Mouse (Mus musculus) T-helper 1 cell (primary cell): Measurements from ENCODE around the gene Ass1.

Experiments
- in situ Hi-C: fragments of 300-600 bp; cut with MboI, MseI; formaldehyde crosslinking; loops from one replicate; pipeline ENCODE4 v1.15.1; 2025; ENCODE audit warnings: high pct_unique_total_duplicates

The Ass1 gene

DNA sequence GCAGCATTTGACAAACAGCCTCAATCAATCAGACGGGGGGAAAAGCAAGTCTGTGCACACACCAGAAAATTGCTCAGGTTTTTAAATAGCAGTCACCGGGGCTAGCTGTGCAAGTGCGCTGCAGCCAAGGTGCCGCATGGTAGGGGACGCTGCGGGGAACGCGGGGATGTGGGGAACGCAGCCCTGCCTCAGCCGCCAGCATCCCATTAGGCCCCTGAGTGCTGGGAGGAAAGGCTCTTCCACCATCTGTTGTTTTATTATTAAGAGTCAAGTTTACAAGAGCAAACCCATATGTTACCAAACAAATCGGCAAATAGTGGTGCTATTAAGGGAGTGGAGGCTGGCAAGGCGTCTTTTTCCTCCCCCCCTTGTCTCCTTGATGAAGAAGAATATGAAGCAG, 19.2 kb downstream of the Ass1 start:
- in situ Hi-C loops, result loop anchor here (10.0 kb wide), 1 partner anchor 196 kb away; the partner anchor contains the start of gene Abl1

- in situ Hi-C loops, result no loop called here
Observed at GRCm38 (mm10) chr2:31490556-31490955, 20.5 kb downstream of the Ass1 start.

GRCm38 (mm10) chr2:31492308-31492707, 22.3 kb downstream of the Ass1 start:
- in situ Hi-C loops, result no loop called here

GRCm38 (mm10) chr2:31493243-31493642, 23.2 kb downstream of the Ass1 start:
- in situ Hi-C loops, result no loop called here

DNA sequence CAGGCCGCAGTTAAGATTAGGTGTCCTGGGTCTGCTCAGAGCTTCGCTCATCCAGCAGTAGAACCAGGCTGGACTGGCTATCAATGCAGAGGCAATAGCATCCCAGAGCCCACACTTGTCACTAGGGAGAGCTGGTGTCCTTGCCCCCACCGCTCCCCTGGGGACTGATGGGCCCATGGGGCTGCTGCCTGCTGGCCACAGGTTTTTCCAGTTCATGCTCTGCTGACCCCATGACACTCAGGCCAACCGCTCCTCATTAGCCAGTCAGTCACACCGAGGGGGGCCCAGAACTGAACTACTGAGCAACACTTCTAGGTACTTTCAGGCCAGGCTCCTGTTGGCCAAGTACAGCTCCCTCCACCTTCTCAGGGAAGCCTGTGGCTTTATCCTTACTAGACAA, 24.3 kb downstream of the Ass1 start:
- in situ Hi-C loops, result no loop called here

- in situ Hi-C loops, result no loop called here
Observed at GRCm38 (mm10) chr2:31495046-31495476, 25.1 kb downstream of the Ass1 start.

DNA sequence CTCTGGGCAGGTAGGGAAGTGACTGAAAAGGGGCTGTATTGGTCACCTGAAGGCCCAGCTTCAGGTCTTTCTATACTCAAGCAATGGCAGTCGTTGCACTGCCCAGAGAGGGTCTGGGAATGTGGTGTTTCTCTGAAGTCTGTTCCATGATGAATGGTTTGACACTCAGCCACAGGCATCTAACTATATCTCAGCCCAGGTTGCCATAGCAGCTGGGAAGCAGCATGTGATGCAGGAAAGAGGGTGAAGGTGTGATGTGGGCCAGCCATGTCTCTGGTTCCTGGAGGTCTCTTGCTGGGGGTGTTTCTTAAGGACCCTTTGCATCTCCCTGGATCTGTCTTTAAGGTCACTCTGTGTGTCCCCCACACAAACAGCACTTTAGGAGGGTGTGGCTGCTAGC, 26.1 kb downstream of the Ass1 start:
- in situ Hi-C loops, result no loop called here

DNA sequence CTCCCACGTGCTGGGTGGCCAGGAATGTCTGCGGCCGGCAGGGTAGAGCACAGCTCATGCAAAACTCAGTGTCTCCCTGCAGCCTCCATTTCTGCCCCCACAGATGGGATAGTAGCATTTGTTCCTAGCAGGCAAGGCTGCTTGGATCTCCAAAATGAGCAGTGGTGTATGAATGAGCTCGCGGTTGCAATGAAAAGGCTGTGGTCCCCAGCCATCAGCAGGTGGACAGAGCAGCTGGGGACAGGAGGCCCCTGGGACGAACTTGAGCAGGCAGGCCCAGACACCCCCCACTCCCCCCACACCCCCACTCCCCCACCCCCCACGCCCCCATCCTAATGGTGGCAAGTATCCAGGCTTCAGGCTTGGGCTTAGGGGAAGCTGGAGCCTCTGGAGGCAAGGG, 27.1 kb downstream of the Ass1 start:
- in situ Hi-C loops, result no loop called here

DNA sequence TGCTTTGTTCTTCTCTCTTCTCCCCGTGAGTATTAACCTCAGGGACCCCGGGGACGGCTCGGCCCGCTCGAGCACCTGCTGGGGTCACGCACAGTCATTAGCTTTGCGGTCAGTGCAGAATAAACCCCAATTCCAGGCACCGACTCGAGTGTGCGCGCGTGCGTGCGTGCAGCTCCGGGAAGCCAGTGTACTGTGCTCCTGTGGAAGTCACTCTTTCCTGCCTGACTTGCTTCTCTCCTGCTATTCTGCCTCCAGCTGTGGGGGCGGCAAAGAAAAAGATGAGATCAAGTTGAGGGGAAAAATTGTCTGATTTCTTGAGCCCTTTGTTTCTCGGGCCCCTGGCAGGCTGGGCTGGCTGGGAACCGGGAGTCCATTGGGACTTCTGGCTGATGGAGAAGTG, 27.6 kb downstream of the Ass1 start:
- in situ Hi-C loops, result no loop called here

DNA sequence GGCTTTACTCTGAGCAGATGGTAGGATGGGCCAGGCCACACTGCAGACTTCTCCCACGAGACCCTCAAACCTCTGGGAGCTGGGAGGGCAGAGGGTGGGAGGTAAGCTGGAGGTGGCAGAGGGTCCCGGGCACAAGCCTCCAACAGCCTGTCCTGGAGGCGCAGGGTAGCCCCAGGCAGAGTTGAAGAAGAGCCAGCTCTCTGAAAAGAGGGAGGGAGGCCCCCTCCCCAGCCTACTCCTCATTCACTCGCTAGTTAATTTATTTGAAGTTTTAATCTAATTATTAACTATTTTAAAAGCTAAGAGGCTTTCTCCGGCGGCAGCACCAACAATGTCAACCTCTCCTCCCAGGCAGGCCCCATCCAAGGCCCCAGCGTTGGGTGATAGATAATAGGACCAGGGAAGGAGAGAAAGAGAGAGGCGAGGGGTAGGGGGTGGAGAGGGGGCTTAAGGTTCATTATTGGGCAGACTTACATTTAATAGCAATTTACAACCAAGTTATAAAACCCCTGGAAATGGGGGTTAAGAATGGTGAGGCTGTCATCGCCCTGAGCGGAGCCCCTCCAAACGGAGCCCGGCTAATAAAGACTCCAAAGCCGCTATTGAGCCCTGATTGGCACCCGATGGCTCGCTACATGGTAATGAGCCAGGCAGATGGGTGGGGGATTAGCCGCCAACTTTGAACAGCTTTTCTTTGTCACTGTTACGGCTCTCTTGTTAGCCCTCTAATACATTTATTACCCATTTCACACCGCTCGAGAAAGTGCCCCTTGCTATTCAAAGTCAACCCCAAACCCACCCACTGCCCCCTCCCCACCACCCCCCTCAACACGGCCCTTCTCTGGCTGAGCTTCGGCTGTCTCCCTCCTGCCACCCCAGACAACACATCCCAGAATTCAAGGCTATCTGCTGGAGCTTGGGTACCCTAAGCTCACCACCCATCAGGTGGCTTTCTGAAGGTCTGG, 29.6 kb downstream of the Ass1 start:
- in situ Hi-C loops, result no loop called here

DNA sequence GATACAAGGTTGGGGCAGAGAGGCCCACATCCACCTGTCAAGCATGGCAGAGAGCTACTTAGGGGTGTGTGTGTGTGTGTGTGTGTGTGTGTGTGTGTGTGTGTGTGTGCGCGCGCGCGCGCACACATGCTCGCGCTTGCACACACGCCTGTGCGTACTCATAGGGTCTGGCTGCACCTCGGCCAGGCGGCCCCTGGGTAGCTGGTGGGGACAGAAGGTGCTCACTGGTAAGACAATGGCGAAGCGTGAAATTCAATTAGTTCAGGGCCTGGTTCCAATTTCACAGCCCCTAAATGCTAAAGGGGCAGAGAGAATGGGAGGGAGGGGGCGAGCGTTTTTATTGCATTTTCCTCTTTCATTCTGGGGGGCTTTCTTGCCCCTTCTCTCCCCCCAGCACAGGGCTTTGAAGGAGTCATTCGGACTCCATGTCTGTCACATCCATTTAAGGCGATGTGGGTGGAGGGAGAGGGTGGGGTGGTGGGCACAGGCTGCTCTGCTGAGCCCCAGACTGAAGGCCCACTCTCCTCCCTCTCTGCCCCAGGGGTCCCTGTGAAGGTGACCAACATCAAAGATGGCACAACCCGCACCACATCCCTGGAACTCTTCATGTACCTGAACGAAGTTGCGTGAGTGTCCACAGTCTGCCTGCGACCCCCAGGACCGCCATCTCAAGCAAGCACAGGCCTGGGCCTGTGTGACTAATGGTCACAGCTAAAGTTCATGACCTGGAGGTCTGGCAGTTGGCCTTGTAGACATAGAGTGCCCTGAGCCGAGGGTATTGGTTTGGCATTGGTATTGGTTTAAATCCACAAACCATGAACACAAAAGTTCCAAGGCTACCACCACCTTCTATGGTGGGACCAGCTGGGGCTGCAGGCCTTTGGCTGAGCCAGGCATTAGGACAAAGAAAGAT, 30.5 kb downstream of the Ass1 start:
- in situ Hi-C loops, result no loop called here

DNA sequence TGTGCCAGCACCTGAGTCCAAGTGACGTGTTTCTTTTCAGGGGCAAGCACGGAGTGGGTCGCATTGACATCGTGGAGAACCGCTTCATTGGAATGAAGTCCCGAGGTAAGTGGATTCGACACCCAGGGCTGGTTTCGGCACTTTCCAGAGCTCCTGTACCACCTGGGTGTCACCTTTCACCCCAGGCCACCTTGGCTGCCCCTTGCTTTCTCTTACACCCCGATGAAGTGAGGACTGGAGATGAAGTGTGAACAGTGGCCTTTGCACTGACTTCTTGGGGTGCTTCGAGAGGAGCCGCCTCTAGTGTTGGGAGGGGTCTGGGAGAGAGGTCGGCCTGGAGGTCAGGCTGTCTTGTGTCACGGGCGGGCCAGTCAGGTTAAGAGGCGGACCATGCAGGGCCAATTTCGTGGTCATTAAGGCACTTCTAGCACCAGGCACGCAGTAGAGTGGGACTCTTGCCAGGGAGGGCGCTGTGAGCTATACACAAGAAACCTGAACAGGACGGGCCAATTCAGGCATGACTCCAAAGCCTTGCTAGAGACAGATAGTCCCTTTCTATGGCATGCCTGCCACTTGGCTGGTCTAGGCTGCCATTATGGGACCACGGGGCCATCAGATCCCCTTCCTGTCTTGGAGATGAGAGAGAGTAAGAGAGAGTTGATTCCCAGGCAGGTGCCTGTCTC, 31.6 kb downstream of the Ass1 start:
- in situ Hi-C loops, result no loop called here

GRCm38 (mm10) chr2:31502616-31503522, 32.9 kb downstream of the Ass1 start:
- in situ Hi-C loops, result no loop called here

- in situ Hi-C loops, result no loop called here
Observed at GRCm38 (mm10) chr2:31505472-31505871, 35.5 kb downstream of the Ass1 start.

GRCm38 (mm10) chr2:31508851-31509250, 38.8 kb downstream of the Ass1 start:
- in situ Hi-C loops, result no loop called here

- in situ Hi-C loops, result no loop called here
Observed at GRCm38 (mm10) chr2:31511316-31511715, 41.3 kb downstream of the Ass1 start.

DNA sequence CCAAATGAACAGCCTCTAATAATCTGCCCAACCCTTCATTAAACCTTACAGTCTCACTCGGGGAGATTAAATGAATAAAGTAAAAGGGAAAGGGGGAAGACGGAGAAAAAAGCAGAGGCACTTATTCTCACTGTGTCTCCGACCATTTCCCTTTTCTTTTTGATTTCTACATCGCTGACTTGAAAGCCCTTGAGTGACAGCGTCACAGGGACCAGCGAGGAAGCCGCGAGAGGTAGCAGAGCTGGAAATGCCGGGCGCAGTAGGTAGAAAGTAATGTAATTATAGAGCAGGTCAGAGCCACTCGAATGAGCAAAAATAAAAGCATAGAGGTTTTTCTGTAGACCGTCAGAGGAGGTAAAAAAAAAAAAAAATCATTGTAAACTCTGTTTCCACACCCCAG, 46.5 kb downstream of the Ass1 start:
- in situ Hi-C loops, result no loop called here

DNA sequence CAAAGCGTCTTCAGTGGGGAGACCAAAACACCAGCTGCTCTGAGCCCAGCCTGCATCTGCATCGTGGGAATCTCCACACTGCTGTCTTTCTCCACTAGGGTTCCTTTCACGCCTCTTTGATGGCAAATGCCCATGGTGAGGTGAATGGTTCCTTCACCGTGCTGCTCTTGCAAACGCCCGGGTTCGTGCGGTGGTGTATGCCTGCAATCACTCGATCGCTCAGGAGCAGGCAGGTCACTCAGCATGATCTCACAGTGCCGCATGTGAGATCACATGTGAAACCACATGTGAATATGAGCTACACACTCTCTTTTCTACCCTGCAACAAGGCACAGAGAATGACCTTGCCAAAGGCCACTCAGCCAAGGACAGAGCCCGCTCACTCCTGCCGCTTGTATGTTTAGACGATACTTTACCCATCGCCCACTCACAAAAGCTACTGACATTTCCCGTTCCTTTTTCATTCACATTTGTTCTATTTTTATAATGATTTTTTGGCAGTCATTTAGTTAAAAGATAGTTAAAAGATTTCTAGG, 51.9 kb downstream of the Ass1 start:
- in situ Hi-C loops, result loop anchor here (5.0 kb wide), 1 partner anchor 845 kb away; no protein-coding TSS in a partner anchor

GRCm38 (mm10) chr2:31524641-31525040, 54.6 kb downstream of the Ass1 start:
- in situ Hi-C loops, result loop anchor here (5.0 kb wide), 1 partner anchor 847 kb away; no protein-coding TSS in a partner anchor

DNA sequence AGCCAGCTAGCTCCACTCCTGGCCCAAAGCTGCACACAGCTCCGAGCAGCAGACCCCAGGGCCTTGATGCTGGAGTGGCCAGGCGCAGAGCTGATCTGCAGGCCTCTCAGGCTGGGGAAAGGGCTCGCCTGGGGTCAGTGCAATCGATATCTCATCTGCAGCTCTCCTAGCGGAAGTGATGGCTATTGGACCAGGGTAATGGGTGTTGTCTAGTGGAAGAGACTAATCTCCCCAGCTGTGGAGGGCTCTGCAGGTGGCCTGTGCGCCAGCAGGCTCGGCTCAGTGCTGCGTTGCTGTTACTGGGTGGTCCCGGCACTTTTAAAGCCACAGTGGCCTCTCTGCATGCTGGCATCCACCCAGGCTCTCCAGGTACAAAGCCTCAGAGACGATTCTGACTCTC, 55.8 kb downstream of the Ass1 start:
- in situ Hi-C loops, result no loop called here
